Mouse (Mus musculus) lung, postnatal 14 days (tissue): ENCODE data around the gene Map4.

Source experiments
- DNase-seq: peaks from one replicate; pipeline ENCODE4 v3.0.0; 2021

Gene Map4

GRCm38 (mm10) chr9:110132921-110133320 lies 201.7 kb downstream of the Map4 start:
- DNase-seq = no peak
